Mouse (Mus musculus): ENCODE data around the gene Cand2.

- TF ChIP-seq CTCF (IDR thresholded peaks at IDR 0.05) (peak; percentile 77), EP300 (IDR thresholded peaks at IDR 0.05) (no peak)
Measured at GRCm38 (mm10) chr6:115727108-115727507, 47.2 kb upstream of the Cand2 start.
